Mouse (Mus musculus) megakaryocyte-erythroid progenitor cell, adult 5-6 weeks (primary cell): ENCODE data around the gene Fxyd3. TPM values are rescaled to one million over a fixed set of nuclear protein-coding genes. Genes with fewer than 3 reads are reported as not detected.
A peak's percentile ranks its signal among the peaks of the same experiment; 100 is the strongest.

Experiments used
- ATAC-seq: replicated peaks from 2 replicates; pipeline ENCODE4 v1.8.0; 2016; ENCODE audit warnings: mild to moderate bottlenecking, inconsistent platforms; ENCODE audit not compliant: severe bottlenecking, poor library complexity, low FRiP score, low TSS enrichment
- total RNA-seq, 2 experiments: library from RNA; stranded (forward) in 1 of 2; stranded (reverse) in 1 of 2; fragments of 200-1000, 215-1000 nt in 1 of 2; fragments of >200 nt in 1 of 2; fragmentation: Nextera tagmentation in 1 of 2; gene quantifications; 2 replicates each; pipeline ENCODE4 v1.2.3; 2014 to 2017

The Fxyd3 gene
- total RNA-seq, 2 experiments from 2014 or later, result not detected

DNA sequence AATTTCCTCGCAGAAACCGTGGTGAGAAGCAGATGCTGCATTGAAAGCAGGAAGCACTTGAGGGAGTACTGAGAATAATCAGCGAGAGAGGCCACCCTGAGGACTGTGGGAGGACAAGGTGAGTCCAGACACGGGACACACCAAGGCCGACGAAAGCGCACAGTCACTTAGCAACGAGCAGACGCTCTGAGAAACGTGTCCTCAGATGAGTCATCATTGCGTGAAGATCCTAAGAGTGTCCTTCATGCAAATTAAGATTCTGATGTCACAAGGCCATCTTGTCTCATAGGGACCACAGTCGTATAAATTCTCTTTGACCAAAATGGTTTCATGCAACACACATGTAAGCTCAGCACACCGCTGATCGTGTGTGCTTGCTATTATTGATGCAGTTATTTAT is 24.3 kb upstream of the Fxyd3 start:
- ATAC-seq, result no peak

DNA sequence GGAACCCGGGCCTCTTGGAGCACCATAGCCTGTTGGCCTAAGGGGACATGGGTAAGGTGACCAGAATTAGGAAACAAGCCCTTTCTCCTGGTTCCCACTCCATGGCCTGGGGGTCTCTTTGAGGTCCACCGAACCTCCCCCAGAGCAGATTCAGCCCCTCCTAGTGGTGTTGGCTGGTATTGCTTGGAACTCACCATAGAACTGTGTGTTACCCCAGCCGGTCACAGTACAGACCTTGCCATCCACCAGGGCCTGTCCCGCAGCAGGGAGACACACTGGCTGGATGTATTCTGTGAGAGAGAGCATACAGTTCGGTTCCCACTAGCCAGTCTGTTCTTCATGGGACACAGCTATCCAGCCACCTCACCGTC is 23.1 kb upstream of the Fxyd3 start:
- 0 out of 2 replicates have a peak, but pooled peaks have one; percentile 12 for ATAC-seq

- ATAC-seq, result no peak
Measured at GRCm38 (mm10) chr7:31098697-31099611, 22.4 kb upstream of the Fxyd3 start.

DNA sequence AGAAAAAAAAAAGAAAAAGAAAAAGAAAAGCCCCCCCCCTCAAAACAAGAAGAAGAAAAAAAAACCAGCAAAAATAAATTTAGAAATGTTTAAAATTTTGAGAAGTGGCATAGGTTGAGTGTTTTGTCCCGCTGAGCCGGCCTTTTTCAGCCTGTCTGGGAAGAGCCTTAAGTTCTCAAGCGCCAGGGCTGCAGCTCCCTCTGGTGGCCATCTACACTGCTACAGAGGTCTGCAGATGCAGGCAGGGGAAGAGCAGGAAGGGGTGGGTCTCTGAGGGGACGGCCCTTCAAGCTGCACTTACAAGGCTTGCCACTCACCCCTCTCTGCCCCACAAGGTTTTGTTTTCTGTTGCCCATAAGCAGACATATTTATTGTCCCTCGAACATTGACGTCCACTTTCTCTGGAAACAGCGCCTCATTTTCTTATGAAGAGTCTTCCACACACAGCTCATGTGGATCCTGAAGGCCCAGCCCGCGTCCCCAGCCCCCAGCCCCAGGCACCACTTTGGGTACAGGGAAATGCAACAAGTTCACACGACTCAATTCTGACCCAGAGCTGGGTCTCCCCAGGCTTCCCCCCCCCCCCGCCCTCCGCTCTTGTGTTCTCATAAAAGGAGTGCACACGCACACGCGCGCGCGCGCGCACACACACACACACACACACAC is 21.2 kb upstream of the Fxyd3 start:
- peak; percentile 85 for ATAC-seq

DNA sequence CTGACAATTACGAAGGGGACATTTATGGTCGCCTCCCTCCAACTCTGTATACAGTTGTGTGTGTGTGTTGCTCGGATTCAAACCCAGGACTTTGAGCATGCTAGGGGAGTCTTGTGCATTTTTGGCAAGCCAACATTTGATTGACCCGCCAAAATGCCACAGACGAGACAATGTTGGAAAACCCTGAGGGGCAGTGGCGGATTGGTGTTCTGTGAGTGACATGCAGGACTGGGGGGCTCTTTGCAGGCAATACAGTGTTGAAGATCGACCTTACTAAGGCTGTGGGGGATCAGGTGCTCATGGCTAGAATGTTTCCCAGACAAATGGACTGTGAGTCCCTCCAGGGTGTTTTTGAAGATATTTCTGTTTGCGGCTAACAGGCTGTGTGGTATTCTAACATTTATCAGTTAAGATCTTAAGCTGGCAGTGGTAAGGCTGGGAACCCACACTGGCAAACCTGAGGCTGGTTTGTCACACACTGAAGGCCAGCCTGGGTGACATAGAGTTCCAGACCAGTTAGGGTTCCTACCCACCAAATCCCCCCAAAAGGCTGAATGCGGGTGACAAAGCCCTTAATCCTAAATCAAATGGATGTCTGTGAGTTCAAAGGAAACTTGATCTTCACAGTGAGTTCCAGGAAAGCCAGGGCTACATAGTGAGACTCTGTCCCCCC is 20.5 kb upstream of the Fxyd3 start:
- ATAC-seq, result 0 out of 2 replicates have a peak, but pooled peaks have one; percentile 31

DNA sequence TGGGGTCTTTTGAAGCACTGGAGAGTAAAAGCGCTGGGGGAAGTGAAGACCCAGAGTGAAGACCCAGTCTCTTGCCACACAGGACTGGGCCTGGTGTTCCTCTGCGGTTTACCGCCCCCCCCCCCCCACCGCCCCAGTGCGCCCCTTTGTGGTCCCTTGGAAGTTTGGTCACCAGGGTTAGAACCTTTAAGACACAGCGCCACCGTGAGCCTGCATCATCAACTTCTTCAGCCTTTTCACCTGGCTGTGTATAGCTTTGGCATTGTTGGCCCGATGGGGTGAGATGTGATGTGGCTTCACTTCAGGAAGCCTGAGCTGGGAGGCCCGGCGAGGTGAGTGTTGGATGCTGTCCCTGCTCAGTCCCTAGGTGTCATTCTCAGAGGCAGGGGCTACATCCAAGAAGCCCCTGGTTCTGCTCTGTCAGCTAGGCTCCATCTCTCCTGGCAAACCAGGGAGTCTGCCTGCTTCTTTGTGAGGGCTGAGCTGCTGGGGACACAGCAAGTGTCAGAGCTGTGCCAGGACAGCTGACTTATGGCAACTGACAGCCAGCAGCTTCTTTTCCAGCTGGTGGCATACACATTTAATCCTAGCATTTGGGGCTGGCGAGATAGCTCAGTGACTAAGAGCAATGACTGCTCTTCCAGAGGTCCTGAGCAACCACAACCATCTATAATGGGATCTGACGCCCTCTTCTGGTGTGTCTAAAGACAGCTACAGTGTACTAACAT is 18.4 kb upstream of the Fxyd3 start:
- ATAC-seq, result no peak

DNA sequence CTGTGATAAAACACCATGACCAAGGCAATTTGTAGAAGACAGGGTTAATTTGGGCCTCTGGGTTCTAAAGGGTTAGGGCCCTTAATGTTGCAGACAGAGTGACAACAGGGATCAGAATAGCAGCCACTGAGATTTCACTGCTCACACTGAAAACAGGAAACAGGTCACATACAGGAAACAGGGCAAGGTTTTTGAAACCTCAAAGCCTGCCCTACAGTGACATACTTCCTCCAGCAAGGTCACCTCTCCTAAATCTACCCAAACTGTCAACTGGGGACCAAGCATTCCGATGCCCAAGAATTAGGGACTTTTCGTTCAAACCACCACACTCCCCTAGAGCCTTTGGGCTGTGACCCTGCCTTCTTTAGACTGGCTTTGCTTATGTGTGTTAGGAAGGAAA is 13.2 kb upstream of the Fxyd3 start:
- no peak for ATAC-seq

- no peak for ATAC-seq
Measured at GRCm38 (mm10) chr7:31088206-31088605, 11.7 kb upstream of the Fxyd3 start.

DNA sequence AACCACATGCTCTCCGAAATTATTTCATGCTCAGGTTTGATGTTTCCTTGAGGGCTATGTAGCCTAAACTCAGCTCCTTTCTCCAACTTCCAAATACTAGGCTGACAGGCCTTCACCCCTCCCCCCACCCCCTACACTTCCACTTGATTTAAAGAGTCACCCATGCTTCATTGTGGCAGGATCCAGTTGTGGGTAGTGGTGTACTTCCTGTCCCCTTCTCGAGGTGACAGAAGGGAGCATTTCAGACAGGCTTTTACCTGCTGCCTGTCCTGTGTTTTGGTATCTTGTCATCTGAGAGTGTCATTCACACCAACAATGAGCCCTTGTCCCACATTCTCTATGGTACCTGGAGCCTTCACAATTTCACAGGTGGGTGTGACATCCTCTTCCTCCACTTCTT is 10.8 kb upstream of the Fxyd3 start:
- ATAC-seq, result no peak

- ATAC-seq, result no peak
Measured at GRCm38 (mm10) chr7:31086175-31086755, 9.8 kb upstream of the Fxyd3 start.

DNA sequence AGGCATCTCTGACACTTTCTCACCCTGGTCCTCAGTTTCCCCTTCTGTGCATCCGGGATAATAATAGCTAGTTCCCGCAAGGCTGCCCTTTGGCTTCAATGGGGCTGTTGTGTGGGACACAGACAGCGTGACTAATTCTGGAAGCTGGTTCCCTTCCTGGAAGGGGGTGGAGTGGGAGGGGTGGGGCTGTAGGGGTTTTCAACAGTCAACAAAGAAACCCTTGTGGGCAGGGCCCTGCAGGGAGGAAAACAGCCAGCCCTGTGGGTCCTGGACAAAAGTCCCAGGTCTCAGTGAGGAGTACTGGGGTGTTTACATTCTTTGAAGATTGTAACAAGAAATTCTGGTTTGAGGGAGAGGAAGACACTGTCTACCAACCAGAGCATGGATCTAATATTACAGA is 8.7 kb upstream of the Fxyd3 start:
- ATAC-seq, result no peak

GRCm38 (mm10) chr7:31084140-31084539 is 7.6 kb upstream of the Fxyd3 start:
- ATAC-seq, result no peak

DNA sequence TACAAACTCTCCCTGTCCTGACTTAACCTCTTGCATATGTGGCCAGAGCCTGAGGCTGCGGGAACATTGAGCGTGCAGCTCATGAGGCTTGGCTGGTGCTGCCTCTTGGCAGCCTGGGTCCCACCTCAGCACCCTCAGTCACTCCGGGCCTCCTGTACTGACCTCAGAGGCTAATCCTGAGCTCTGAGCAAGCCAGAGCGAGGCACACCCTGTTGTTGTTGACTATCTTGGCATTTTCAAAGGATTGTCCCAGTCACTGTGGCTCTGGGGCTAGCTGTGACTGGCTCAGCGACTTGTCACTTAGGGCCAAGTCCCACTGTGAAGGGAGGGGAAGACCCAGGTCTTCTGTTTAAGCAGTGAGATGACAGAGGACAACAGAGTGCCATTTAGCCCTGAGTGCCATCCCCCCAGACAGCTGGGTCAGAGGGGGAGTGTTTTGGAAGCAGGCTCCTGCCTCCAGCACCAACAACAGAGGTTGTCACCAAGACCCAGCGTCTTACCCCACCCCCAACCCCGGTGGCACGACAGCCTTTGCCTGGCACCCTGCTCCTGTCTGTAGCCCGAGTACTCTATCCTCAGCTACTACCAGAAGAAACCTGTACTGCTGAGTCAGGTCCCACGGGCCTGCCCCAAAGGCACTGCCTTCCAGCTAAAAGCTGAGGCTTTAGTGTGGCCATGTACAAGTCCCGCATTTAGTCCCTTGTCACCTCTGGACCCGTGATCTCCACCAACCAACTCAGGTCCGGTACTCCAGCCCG is 6.5 kb upstream of the Fxyd3 start:
- no peak for ATAC-seq

DNA sequence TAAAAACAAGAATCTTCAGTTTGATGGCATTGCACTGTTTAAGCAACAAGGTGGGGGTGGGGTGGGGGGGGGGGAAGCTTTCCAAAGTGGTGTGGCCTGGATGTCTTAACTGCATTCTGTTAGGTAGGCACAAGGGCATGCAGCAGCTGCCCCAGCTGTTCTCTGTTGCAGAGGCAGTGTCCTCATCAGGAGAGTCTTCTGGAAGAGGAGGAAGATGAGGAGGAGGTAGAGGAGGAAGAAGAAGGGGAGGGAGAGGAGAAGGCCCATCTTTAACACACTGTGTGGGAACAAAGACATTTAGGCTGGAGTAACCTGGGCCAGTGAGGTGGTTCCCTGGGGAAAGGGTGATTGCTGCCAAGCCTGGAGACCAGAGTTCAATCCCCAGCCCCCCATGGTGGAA is 5.6 kb upstream of the Fxyd3 start:
- ATAC-seq, result no peak

GRCm38 (mm10) chr7:31081106-31081505 is 4.6 kb upstream of the Fxyd3 start:
- ATAC-seq, result no peak

- ATAC-seq, result no peak
Measured at GRCm38 (mm10) chr7:31080611-31081010, 4.1 kb upstream of the Fxyd3 start.

DNA sequence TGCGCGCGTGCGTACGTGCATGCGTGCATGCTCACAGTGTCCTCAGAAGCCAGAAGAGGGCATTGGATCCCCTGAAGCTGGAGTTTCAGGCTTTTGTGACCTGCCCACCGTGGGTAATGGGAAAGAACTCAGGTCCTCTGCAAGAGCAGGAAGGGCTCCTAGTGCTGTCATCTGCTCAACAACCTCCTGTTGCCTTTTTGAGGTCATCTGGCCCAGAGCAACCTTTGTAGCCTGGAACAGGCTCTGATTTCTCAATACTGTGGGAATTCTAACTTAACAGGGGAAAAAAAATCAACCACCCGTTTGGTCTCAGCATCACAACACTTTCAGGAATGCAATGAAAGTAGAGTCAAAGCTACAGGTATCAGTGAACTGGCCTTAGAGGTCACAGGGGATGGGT is 3.2 kb upstream of the Fxyd3 start:
- ATAC-seq, result no peak

DNA sequence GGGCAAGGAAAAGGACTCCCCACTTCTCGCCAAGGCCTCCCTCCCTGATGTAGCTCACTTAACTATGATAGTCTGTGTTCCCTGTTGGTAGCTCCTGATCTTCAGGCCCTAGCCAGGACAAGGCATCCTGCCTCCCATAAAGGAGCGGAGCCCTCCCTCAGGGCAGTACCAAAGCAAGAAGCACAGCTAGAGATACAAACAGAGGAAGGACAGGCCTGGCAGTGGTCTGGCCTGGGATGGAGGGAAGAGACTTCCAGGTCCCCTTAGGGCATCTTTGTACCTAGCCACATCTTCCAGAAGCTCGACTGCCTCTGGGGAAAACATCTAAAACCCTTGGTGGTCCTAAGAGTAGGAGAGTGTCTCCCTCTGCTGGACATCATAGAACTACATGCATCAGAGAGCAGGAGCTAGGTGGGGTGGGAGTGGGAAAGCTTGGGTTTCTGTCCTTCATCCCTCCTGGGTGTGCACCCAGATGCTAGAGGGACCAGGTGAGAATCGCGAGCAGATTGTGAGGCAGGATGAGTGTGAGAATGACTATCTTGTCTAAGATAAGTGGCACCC is 1.5 kb upstream of the Fxyd3 start:
- peak; percentile 61 for ATAC-seq
